Mouse (Mus musculus): Measurements from ENCODE around the gene Gm10964. TPM values are rescaled to one million over a fixed set of nuclear protein-coding genes. Genes with fewer than 3 reads are reported as not detected.

Gene Gm10964
- not detected for polyA plus RNA-seq (2017; shearing (Covaris generic))

DNA sequence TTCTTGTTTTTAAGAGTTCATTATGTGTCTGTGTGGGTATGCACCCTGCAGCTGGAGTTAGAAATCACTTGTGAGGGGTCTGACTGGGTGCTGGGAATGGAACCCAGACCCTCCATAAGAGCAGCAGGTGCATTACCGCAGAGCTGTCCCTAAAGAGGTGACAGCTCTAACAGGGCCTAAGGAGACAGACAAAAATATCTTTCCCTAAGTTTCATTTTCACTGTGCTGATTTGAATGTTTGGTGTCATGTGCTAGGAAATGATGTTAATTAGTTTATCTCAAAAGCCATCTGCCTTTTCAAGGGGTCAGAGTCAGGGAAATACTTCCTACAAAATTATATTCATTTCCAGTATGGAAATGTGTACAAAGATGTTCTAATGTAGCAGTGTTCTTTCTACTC, at the start of gene Gm10964:
Gene Gm10964 (plus strand): TSS at position 38 of the 400 bp plus-strand sequence.

DNA sequence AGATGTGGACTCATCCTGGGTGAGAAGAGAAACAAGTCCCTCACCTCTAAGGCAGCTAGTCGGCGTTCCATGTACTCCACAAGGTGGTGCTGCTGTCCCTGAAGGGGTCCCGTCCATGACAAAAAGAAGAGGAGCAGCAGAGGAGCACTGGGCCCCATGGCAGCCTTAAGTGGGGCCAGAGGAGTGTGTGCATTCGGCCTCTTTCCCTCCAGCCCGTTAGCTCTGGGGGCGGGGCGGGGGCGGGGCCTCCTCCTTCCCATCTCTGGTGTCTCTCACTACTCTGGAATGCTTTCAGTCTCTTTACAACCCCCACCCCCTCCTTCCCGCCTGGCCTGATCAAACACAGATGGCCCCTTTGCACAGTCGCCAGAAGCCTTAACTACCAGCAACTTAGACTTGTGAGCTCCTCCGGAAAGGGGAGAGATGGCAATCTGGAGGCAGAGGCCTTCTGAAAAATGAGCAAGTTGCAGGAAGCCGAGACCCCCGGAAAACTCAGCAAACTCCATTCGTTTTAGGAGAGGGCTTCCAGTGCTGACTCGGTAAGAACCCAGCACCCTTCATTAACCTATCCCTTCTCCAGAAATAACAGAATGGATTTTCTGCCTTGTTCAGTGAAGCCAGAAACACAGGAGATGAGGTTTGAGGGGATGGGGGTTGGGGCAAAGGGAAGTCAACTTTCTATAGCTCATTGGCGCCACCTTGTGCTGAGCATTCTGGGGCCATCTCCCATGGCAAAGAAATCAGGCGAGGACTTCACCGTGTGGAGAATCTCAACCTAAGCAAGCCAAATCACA, 1.2 kb upstream of the Gm10964 start, which contains the start of gene Olfml3:
Gene Olfml3 (minus strand): TSS at position 224 of the 794 bp plus-strand sequence.

DNA sequence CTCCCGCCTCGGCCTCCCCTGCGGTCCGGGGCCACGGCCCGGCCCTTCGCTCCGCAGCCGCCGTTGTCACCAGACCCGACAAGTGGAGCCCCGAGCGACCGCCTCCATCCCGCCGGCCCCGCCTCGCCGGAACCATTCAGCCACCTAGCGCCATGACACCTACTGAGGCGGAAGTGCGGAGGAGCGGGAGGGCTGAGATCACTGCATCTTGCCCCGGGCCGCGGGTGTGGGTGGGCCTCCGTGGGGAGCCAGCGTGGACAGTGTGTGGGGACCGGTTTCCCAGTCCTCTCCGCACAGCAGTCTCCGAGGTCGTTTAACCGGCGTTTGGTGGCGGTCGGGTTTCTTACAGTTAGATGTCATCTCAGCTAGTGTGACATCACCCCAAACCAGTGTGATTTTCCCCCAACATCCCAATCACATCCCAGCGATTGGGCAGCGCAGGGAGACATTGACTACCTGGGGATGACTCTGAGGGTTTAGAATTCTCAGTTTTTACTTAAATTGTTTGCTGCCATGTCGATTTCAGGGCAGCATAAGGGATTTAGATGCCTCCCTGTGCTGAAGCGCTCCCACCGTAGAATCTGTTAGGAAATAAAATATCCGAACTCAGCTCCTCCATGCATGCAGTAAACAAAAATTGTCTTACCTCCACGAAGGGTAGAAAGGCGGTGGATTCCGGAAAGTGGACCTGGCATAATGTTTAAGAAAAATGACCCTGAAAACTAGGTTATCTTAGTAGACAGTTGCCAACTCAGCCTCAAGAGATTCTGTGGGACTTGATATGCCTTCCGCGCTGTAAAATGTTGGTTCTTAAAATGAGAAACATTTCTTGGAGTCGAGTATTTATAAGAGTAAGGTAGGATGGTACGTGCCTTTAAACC, 52.3 kb downstream of the Gm10964 start, which contains the start of gene Hipk1:
Gene Hipk1 (minus strand): TSS at position 334 of the 881 bp plus-strand sequence.

Other genes starting within 250 kb of the Gm10964 start
- gene Syt6, start 164.1 kb upstream of the Gm10964 start, polyA plus RNA-seq (2017; shearing (Covaris generic)) = not detected
- 3.6 TPM for gene Atg4a-ps, start 93.3 kb upstream of the Gm10964 start, polyA plus RNA-seq (2017; shearing (Covaris generic))
- 0.33 TPM for gene Olfml3, start 1.4 kb upstream of the Gm10964 start, polyA plus RNA-seq (2017; shearing (Covaris generic))
- gene Hipk1, start 52.2 kb downstream of the Gm10964 start, polyA plus RNA-seq (2017; shearing (Covaris generic)) = 16.6 TPM
- gene Dclre1b, start 70.1 kb downstream of the Gm10964 start, polyA plus RNA-seq (2017; shearing (Covaris generic)) = 30.8 TPM
- gene Ap4b1, start 70.2 kb downstream of the Gm10964 start, polyA plus RNA-seq (2017; shearing (Covaris generic)) = 41.3 TPM
- not detected for gene Gm43064, start 70.2 kb downstream of the Gm10964 start, polyA plus RNA-seq (2017; shearing (Covaris generic))
- gene Bcl2l15, start 93.2 kb downstream of the Gm10964 start, polyA plus RNA-seq (2017; shearing (Covaris generic)) = 4.1 TPM
- 400 TPM for gene Ptpn22, start 120.4 kb downstream of the Gm10964 start, polyA plus RNA-seq (2017; shearing (Covaris generic))
- gene Rsbn1, start 174.8 kb downstream of the Gm10964 start, polyA plus RNA-seq (2017; shearing (Covaris generic)) = 15.7 TPM
- 13.4 TPM for gene Phtf1, start 228.7 kb downstream of the Gm10964 start, polyA plus RNA-seq (2017; shearing (Covaris generic))

Data from inflammation-experienced regulatory T-cells, adult 16 weeks (primary cell).